Mouse (Mus musculus) brain, adult 2 months (tissue): ENCODE measurements around the gene Dock9.

ENCODE experiments used
- DNase-seq: peaks from one replicate; pipeline ENCODE4 v3.0.0; 2011; ENCODE audit warnings: low read depth, low spot score

The Dock9 gene

GRCm38 (mm10) chr14:121791935-121792334 is 5.7 kb downstream of the Dock9 start:
- no peak for DNase-seq

GRCm38 (mm10) chr14:121791112-121791511 is 6.5 kb downstream of the Dock9 start:
- DNase-seq: no peak

- no peak for DNase-seq
These were observed 8.4 kb downstream of the Dock9 start for GRCm38 (mm10) chr14:121789273-121789672.

GRCm38 (mm10) chr14:121788451-121788850 is 9.2 kb downstream of the Dock9 start:
- DNase-seq: no peak

- no peak for DNase-seq
These were observed 10.2 kb downstream of the Dock9 start for GRCm38 (mm10) chr14:121787430-121787829.

GRCm38 (mm10) chr14:121786900-121787299 is 10.7 kb downstream of the Dock9 start:
- DNase-seq: no peak

GRCm38 (mm10) chr14:121785394-121785793 is 12.2 kb downstream of the Dock9 start:
- DNase-seq: no peak

- no peak for DNase-seq
These were observed 16.6 kb downstream of the Dock9 start for GRCm38 (mm10) chr14:121780942-121781531.

GRCm38 (mm10) chr14:121780144-121780913 is 17.3 kb downstream of the Dock9 start:
- DNase-seq: no peak

- DNase-seq: no peak
These were observed 18.0 kb downstream of the Dock9 start for GRCm38 (mm10) chr14:121779620-121780019.

GRCm38 (mm10) chr14:121777279-121777831 is 20.3 kb downstream of the Dock9 start:
- DNase-seq: no peak

- no peak for DNase-seq
These were observed 20.9 kb downstream of the Dock9 start for GRCm38 (mm10) chr14:121776749-121777148.

GRCm38 (mm10) chr14:121762021-121762452 is 35.6 kb downstream of the Dock9 start:
- DNase-seq: peak; percentile 70

- DNase-seq: no peak
These were observed 37.2 kb downstream of the Dock9 start for GRCm38 (mm10) chr14:121760403-121760802.

- no peak for DNase-seq
These were observed 43.5 kb downstream of the Dock9 start for GRCm38 (mm10) chr14:121754110-121754509.

- DNase-seq: peak; percentile 60
These were observed 44.8 kb downstream of the Dock9 start for GRCm38 (mm10) chr14:121752686-121753426.

- DNase-seq: no peak
These were observed 48.0 kb downstream of the Dock9 start for GRCm38 (mm10) chr14:121749606-121750005.

- DNase-seq: no peak
These were observed 48.6 kb downstream of the Dock9 start for GRCm38 (mm10) chr14:121749084-121749483.

- DNase-seq: no peak
These were observed 50.3 kb downstream of the Dock9 start for GRCm38 (mm10) chr14:121747360-121747759.

- no peak for DNase-seq
These were observed 53.7 kb downstream of the Dock9 start for GRCm38 (mm10) chr14:121743787-121744417.
